21 mouse cellular contexts compared by ENCODE assay signal in genomic region chr9:60699581-60700231, GRCm38 (mm10). TPM values are rescaled to one million over a fixed set of nuclear protein-coding genes. Genes with fewer than 3 reads are reported as not detected.
DNase-seq lines count a peak whose midpoint lies in the region; ATAC-seq and TF ChIP-seq lines count a peak whose summit lies in the region.
"Had no signal": no experiment of that assay in that cellular context is flagged by ENCODE, and none has a peak within 500 bp of the region (broad histone marks: within the 10 kb centered on the region; RNA-seq: fewer than 3 reads in every experiment).

No protein-coding gene starts in this region.

- H3K9me3 ChIP-seq in hindbrain, postnatal 0 days (ENCODE audit: low read length): no peaks in the 10 kb centered on the region
- H3K9me3 ChIP-seq: embryonic facial prominence, embryonic 15.5 days; forebrain, embryonic 10.5 days; heart, embryonic 10.5 days; intestine, embryonic 15.5 days; kidney, embryonic 15.5 days; limb, embryonic 15.5 days had no signal

- H3K4me2 ChIP-seq in hindbrain, postnatal 0 days (ENCODE audit: low read depth, low read length): no peak overlapping the region
- H3K4me2 ChIP-seq: embryonic facial prominence, embryonic 15.5 days; intestine, embryonic 15.5 days; kidney, embryonic 15.5 days; limb, embryonic 15.5 days had no signal

- H3K4me1 ChIP-seq in hindbrain, postnatal 0 days (ENCODE audit: insufficient read depth, low read length): no peaks in the 10 kb centered on the region
- H3K4me1 ChIP-seq: heart, embryonic 10.5 days; intestine, embryonic 15.5 days; kidney, embryonic 15.5 days; limb, embryonic 15.5 days; megakaryocyte, embryonic 14.5 days had no signal

- no peak for ATAC-seq in hindbrain, postnatal 0 days
- ATAC-seq in megakaryocyte-erythroid progenitor cell, adult 5-6 weeks (replicated peaks; ENCODE audit: low FRiP score, low TSS enrichment, poor library complexity, severe bottlenecking): no peak
- ATAC-seq: intestine, embryonic 15.5 days; liver, postnatal 0 days had no signal

- no peaks in the 10 kb centered on the region for H3K36me3 ChIP-seq in hindbrain, postnatal 0 days (ENCODE audit: insufficient read depth, low read length)
- H3K36me3 ChIP-seq: embryonic facial prominence, embryonic 15.5 days; forebrain, embryonic 10.5 days; heart, embryonic 10.5 days; intestine, embryonic 15.5 days; kidney, embryonic 15.5 days; limb, embryonic 15.5 days had no signal

- no peak for TF ChIP-seq POLR2A in brain, embryonic 14.5 days (IDR thresholded peaks at IDR 0.05; ENCODE audit: borderline replicate concordance, extremely low read depth, insufficient read depth, insufficient read length, poor library complexity, severe bottlenecking)

- TF ChIP-seq CTCF in brain, embryonic 14.5 days (IDR thresholded peaks at IDR 0.05; ENCODE audit: borderline replicate concordance, extremely low read depth, insufficient read depth, insufficient read length): no peak
- TF ChIP-seq CTCF in hindbrain, postnatal 0 days (IDR thresholded peaks at IDR 0.05; ENCODE audit: low read depth): no peak

- DNase-seq in layer of hippocampus, adult 11-12 months (ENCODE audit: low spot score): peak; percentile 59
- DNase-seq in layer of hippocampus, postnatal 14 days (ENCODE audit: low spot score in 2 of 2): no peak
- DNase-seq in R1 (ENCODE audit: low read depth, low spot score): peak; percentile 20
- DNase-seq in brain, embryonic 14.5 days (ENCODE audit: low read depth): peak; percentile 39
- DNase-seq in hindbrain, postnatal 0 days (ENCODE audit: low spot score): peak; percentile 29
- DNase-seq in thymus, postnatal 4 days: no peak
- DNase-seq: cerebellum, adult 11 months; cerebellum, postnatal 36 days; gastrocnemius, postnatal 36 days; liver, postnatal 0 days; lung, postnatal 14 days; right cerebral cortex, adult 18-20 months had no signal

- H3K9ac ChIP-seq in hindbrain, postnatal 0 days (replicated peaks; ENCODE audit: low read length): no peak overlapping the region
- H3K9ac ChIP-seq: embryonic facial prominence, embryonic 15.5 days; intestine, embryonic 15.5 days; kidney, embryonic 15.5 days; limb, embryonic 15.5 days; liver, postnatal 0 days had no signal

- H3K27me3 ChIP-seq in hindbrain, postnatal 0 days (ENCODE audit: insufficient read depth, low read length): no peaks in the 10 kb centered on the region
- H3K27me3 ChIP-seq: embryonic facial prominence, embryonic 15.5 days; intestine, embryonic 15.5 days; kidney, embryonic 15.5 days; limb, embryonic 15.5 days had no signal

- H3K4me3 ChIP-seq in hindbrain, postnatal 0 days (ENCODE audit: low read length): no peak overlapping the region
- H3K4me3 ChIP-seq: embryonic facial prominence, embryonic 15.5 days; forebrain, embryonic 10.5 days; heart, embryonic 10.5 days; intestine, embryonic 15.5 days; kidney, embryonic 15.5 days; limb, embryonic 15.5 days; megakaryocyte, embryonic 14.5 days; myocyte had no signal

- no peak overlapping the region for H3K27ac ChIP-seq in hindbrain, postnatal 0 days
- H3K27ac ChIP-seq: embryonic facial prominence, embryonic 15.5 days; forebrain, embryonic 10.5 days; heart, embryonic 10.5 days; intestine, embryonic 15.5 days; kidney, embryonic 15.5 days; limb, embryonic 15.5 days had no signal

- WGBS in hindbrain, postnatal 0 days: 50% methylated on average over 18 of the region's 18 CpGs

RNA-seq across cellular contexts. Expression of gene Lrrc49, which starts 11.7 kb away (rescaled TPM):
- total RNA-seq in layer of hippocampus, postnatal 14 days (2021): 10 to 100 TPM; 53.6 to 62.6 TPM
- 63.1 and 72.4 TPM in 2 replicates for polyA plus RNA-seq in brain, embryonic 14.5 days (2012; rRNA removed)
- total RNA-seq in hindbrain, postnatal 0 days (2014; rRNA removed): 48.6 and 50.0 TPM in 2 replicates
- 71.1 and 71.9 TPM in 2 replicates for polyA plus RNA-seq in hindbrain, postnatal 0 days (2015; fragmentation: Nextera tagmentation; extraction: Ambion mirVana)
- total RNA-seq in megakaryocyte-erythroid progenitor cell, adult 5-6 weeks (2014; fragmentation: Nextera tagmentation): 3.3 and 3.5 TPM in 2 replicates
- 3.0 and 3.1 TPM in 2 replicates for total RNA-seq in megakaryocyte-erythroid progenitor cell, adult 5-6 weeks (2017)

RNA-seq across cellular contexts. Expression of gene Larp6, which starts 13.1 kb away (rescaled TPM):
- total RNA-seq in layer of hippocampus, postnatal 14 days (2021): 10 to 100 TPM; 32.2 to 32.8 TPM
- polyA plus RNA-seq in brain, embryonic 14.5 days (2012; rRNA removed): 9.8 and 14.2 TPM in 2 replicates
- 33.4 and 38.2 TPM in 2 replicates for total RNA-seq in hindbrain, postnatal 0 days (2014; rRNA removed)
- 23.8 and 26.0 TPM in 2 replicates for polyA plus RNA-seq in hindbrain, postnatal 0 days (2015; fragmentation: Nextera tagmentation; extraction: Ambion mirVana)
- total RNA-seq in megakaryocyte-erythroid progenitor cell, adult 5-6 weeks (2014; fragmentation: Nextera tagmentation): not detected in 2 replicates
- total RNA-seq in megakaryocyte-erythroid progenitor cell, adult 5-6 weeks (2017): not detected in 2 replicates

Comparison
In these comparisons a context has a peak if more than half of its experiments do, and no peak if none do; other contexts are left out.
1. DNase-seq: peak in layer of hippocampus, adult 11-12 months (single experiment), R1 (single experiment), brain, embryonic 14.5 days (single experiment) and hindbrain, postnatal 0 days (single experiment); none in layer of hippocampus, postnatal 14 days (0 of 2) and thymus, postnatal 4 days (single experiment).
2. RNA of gene Lrrc49, which starts 11.7 kb away (total RNA-seq): 53.6 to 62.6 TPM in layer of hippocampus, postnatal 14 days and 48.6 to 50.0 TPM in hindbrain, postnatal 0 days; 3.0 to 3.5 TPM in megakaryocyte-erythroid progenitor cell, adult 5-6 weeks; every median in the first group is over 10 times any median in the second.
3. RNA of gene Larp6, which starts 13.1 kb away (total RNA-seq): 33.4 to 38.2 TPM in hindbrain, postnatal 0 days and 32.2 to 32.8 TPM in layer of hippocampus, postnatal 14 days; not detected in megakaryocyte-erythroid progenitor cell, adult 5-6 weeks; every median in the first group is over 10 times any median in the second.